Mouse (Mus musculus) liver, embryonic 14.5 days (tissue): ENCODE measurements around the gene Unk. TPM values are rescaled to one million over a fixed set of nuclear protein-coding genes. Genes with fewer than 3 reads are reported as not detected.

ENCODE experiments used
- ATAC-seq: fragments of 200-750 bp; cut with Nextera tagmentation; 2 replicates; pipeline ENCODE4 v1.8.0; 2017; ENCODE audit warnings: moderate number of reproducible peaks, mild to moderate bottlenecking, moderate library complexity; ENCODE audit not compliant: insufficient read depth
- DNase-seq, 3 experiments: peaks; one replicate each; pipeline ENCODE4 v3.0.0-alpha.2; 2012 to 2013; ENCODE audit warnings: low read depth in 3 of 3, low spot score in 3 of 3
- H3K27ac ChIP-seq: fragments of 300-500 bp; sonication (generic); 2 replicates; pipeline ENCODE4 v1.5.1; 2014; ENCODE audit warnings: moderate library complexity, mild to moderate bottlenecking, control low read depth, inconsistent platforms
- H3K27me3 ChIP-seq: fragments of 300-500 bp; sonication (generic); 2 replicates; pipeline ENCODE4 v1.6.1; 2014; ENCODE audit warnings: mild to moderate bottlenecking, low read length, moderate library complexity; ENCODE audit not compliant: control insufficient read depth, insufficient read depth
- H3K36me3 ChIP-seq: fragments of 300-500 bp; sonication (generic); replicated peaks from 2 replicates; pipeline ENCODE4 v1.6.1; 2014; ENCODE audit warnings: low read depth; ENCODE audit not compliant: control insufficient read depth, insufficient read depth
- H3K4me1 ChIP-seq, 2 experiments: fragments of 200-500 bp in 1 of 2; fragments of 300-500 bp in 1 of 2; sonication (generic) in 1 of 2; replicated peaks; 2 replicates each; pipeline ENCODE4 v1.6.1; 2012 to 2014; ENCODE audit warnings: antibody characterized with exemption in 1 of 2, inconsistent platforms in 1 of 2, low read length in 1 of 2; ENCODE audit not compliant: control insufficient read depth in 2 of 2, insufficient read depth in 2 of 2
- H3K4me2 ChIP-seq: fragments of 300-500 bp; sonication (generic); 2 replicates; pipeline ENCODE4 v1.6.1; 2014; ENCODE audit warnings: low read depth, mild to moderate bottlenecking, control low read depth, moderate library complexity
- H3K4me3 ChIP-seq, 2 experiments: fragments of 200-500 bp in 1 of 2; fragments of 300-500 bp in 1 of 2; sonication (generic) in 1 of 2; 2 replicates each; pipeline ENCODE4 v1.5.1; 2012 to 2014; ENCODE audit warnings: low read depth in 2 of 2, low read length in 2 of 2, mild to moderate bottlenecking in 2 of 2, control low read depth in 1 of 2, inconsistent platforms in 1 of 2, moderate library complexity in 1 of 2; ENCODE audit not compliant: insufficient read depth in 1 of 2
- H3K9ac ChIP-seq: fragments of 300-500 bp; sonication (generic); replicated peaks from 2 replicates; pipeline ENCODE4 v1.6.1; 2014; ENCODE audit warnings: mild to moderate bottlenecking, control low read depth, moderate library complexity
- H3K9me3 ChIP-seq: fragments of 300-500 bp; sonication (generic); 2 replicates; pipeline ENCODE4 v1.6.1; 2016; ENCODE audit warnings: low read length, mixed read lengths; ENCODE audit not compliant: control insufficient read depth
- CTCF ChIP-seq: IDR thresholded peaks from 2 replicates; pipeline ENCODE4 v1.5.1; 2016; ENCODE audit warnings: antibody characterized with exemption, low read depth, control low read depth
- EP300 ChIP-seq: IDR thresholded peaks from 2 replicates; pipeline ENCODE4 v1.6.1; 2016; ENCODE audit warnings: antibody characterized with exemption, low read depth
- WGBS: fragments of 180-500 bp; shearing (Covaris S2); extraction: QIAGEN DNeasy Blood & Tissue Kit; methylation state at CpG from one replicate; pipeline ENCODE4 v1.1.7; 2014; ENCODE audit not compliant: insufficient replicate concordance; 5-methylcytosine and 5-hydroxymethylcytosine counted together
- polyA plus RNA-seq, 2 experiments: library from polyadenylated mRNA; depleted of rRNA in 1 of 2; stranded (reverse) in 1 of 2; unstranded in 1 of 2; fragments of >200 nt; fragmentation: Nextera tagmentation in 1 of 2; extraction: Ambion mirVana in 1 of 2; gene quantifications; 2 replicates each; pipeline versions ENCODE4 v1.2.1 to v1.2.3; 2012 to 2014

Unk gene
- polyA plus RNA-seq, 2 experiments: 6.4 to 12.1 TPM

GRCm38 (mm10) chr11:116093771-116094565, 63.8 kb downstream of the Unk start:
- Histone ChIP-seq H3K36me3 (no peaks in the 10 kb centered on the region), H3K4me1 (peaks cover 6 to 17% of the 10 kb centered on the region in 2 experiments), H3K9me3 (peaks cover 4% of the 10 kb centered on the region), H3K27me3 (no peaks in the 10 kb centered on the region), H3K4me3 (0 out of 4 replicates have a peak overlapping the region, but pooled peaks of 1 of the 2 experiments have one; percentile 14), H3K4me2 (peak overlapping the region; percentile 48), H3K27ac (peak overlapping the region; percentile 22; the same call in 1 of the 2 replicates), H3K9ac (peak overlapping the region; percentile 50)
- ATAC-seq: peak; percentile 29; the same call in 1 of the 2 replicates
- DNase-seq: no peak
- WGBS: 9% methylated on average over 16 of the region's 16 CpGs
- TF ChIP-seq EP300 (no peak), CTCF (no peak)

GRCm38 (mm10) chr11:116095573-116095972, 65.5 kb downstream of the Unk start:
- no peak overlapping the region for H3K4me2 ChIP-seq
- no peaks in the 10 kb centered on the region for H3K36me3 ChIP-seq
- H3K9me3 ChIP-seq: peaks cover 4% of the 10 kb centered on the region
- H3K27ac ChIP-seq: no peak overlapping the region
- H3K4me1 ChIP-seq: peaks cover 13 to 31% of the 10 kb centered on the region in 2 experiments
- TF ChIP-seq CTCF: no peak
- no peak for TF ChIP-seq EP300
- H3K9ac ChIP-seq: no peak overlapping the region
- H3K4me3 ChIP-seq: no peak overlapping the region
- no peaks in the 10 kb centered on the region for H3K27me3 ChIP-seq
- DNase-seq (no peak), ATAC-seq (no peak)
- WGBS: 17% methylated on average over 3 of the region's 3 CpGs

GRCm38 (mm10) chr11:116096213-116097108, 66.3 kb downstream of the Unk start:
- no peaks in the 10 kb centered on the region for H3K27me3 ChIP-seq
- H3K4me3 ChIP-seq: no peak overlapping the region
- H3K9ac ChIP-seq: no peak overlapping the region
- H3K27ac ChIP-seq: no peak overlapping the region
- DNase-seq: peak in 1 of 3 experiments; percentile 46
- ATAC-seq: no peak
- TF ChIP-seq EP300 (no peak), CTCF (peak; percentile 77)
- peaks cover 13 to 33% of the 10 kb centered on the region in 2 experiments for H3K4me1 ChIP-seq
- no peaks in the 10 kb centered on the region for H3K36me3 ChIP-seq
- H3K9me3 ChIP-seq: peaks cover 4% of the 10 kb centered on the region
- WGBS: 71% methylated on average over 5 of the region's 5 CpGs
- no peak overlapping the region for H3K4me2 ChIP-seq

- 53% methylated on average over 14 of the region's 14 CpGs for WGBS
- H3K36me3 ChIP-seq: no peaks in the 10 kb centered on the region
- H3K4me3 ChIP-seq: no peak overlapping the region
- ATAC-seq (no peak), DNase-seq (no peak)
- no peaks in the 10 kb centered on the region for H3K27me3 ChIP-seq
- H3K4me2 ChIP-seq: no peak overlapping the region
- TF ChIP-seq EP300 (no peak), CTCF (no peak)
- no peak overlapping the region for H3K27ac ChIP-seq
- no peak overlapping the region for H3K9ac ChIP-seq
- peaks cover 4% of the 10 kb centered on the region for H3K9me3 ChIP-seq
- peaks cover 10 to 38% of the 10 kb centered on the region in 2 experiments for H3K4me1 ChIP-seq
Measured at GRCm38 (mm10) chr11:116098711-116099460, 68.8 kb downstream of the Unk start.
